Comparison of ENCODE assay signal across 23 mouse cellular contexts in genomic region chr17:29990845-29991244, GRCm38 (mm10). TPM values are rescaled to one million over a fixed set of nuclear protein-coding genes. Genes with fewer than 3 reads are reported as not detected.
DNase-seq lines count a peak whose midpoint lies in the region; ATAC-seq and TF ChIP-seq lines count a peak whose summit lies in the region.
"Had no signal": no experiment of that assay in that cellular context is flagged by ENCODE, and none has a peak within 500 bp of the region (broad histone marks: within the 10 kb centered on the region; RNA-seq: fewer than 3 reads in every experiment).

No protein-coding gene starts in this region.

- no peak for TF ChIP-seq POLR2A in MEL (IDR thresholded peaks at IDR 0.05; ENCODE audit: control insufficient read depth in 1 of 2, insufficient read depth in 1 of 2, low read depth in 1 of 2, low read length in 2 of 2, poor library complexity in 1 of 2)

- no peaks in the 10 kb centered on the region for H3K9me3 ChIP-seq in MEL (replicated peaks; ENCODE audit: insufficient read depth, low read length)
- H3K9me3 ChIP-seq: G1E had no signal

- peak overlapping the region; percentile 79 for H3K27ac ChIP-seq in MEL (ENCODE audit: control insufficient read depth, low read depth, low read length)

- no peak for TF ChIP-seq RAD21 in MEL (IDR thresholded peaks at IDR 0.05; ENCODE audit: low read depth, low read length)

- no peak for TF ChIP-seq CTCF in MEL (IDR thresholded peaks at IDR 0.05 in 2 of 3, conservative IDR thresholded peaks at IDR 0.05 in 1 of 3; ENCODE audit: control insufficient read depth in 1 of 3, insufficient read depth in 1 of 3, low read depth in 2 of 3, low read length in 3 of 3, poor library complexity in 1 of 3, severe bottlenecking in 1 of 3)

- H3K36me3 ChIP-seq in MEL (ENCODE audit: control insufficient read depth in 1 of 2, insufficient read depth in 2 of 2, low read length in 2 of 2) = peaks cover 0 to 40% of the 10 kb centered on the region in 2 experiments; a peak in 2 of 4 replicates
- H3K36me3 ChIP-seq: G1E had no signal

- DNase-seq in 416B (ENCODE audit: low read depth) = peak; percentile 68
- peak; percentile 46 for DNase-seq in MEL (ENCODE audit: low read depth, low spot score)
- no peak for DNase-seq in urinary bladder, adult 18-20 months (ENCODE audit: low spot score in 2 of 2)
- no peak for DNase-seq in urinary bladder, postnatal 25 days (ENCODE audit: low spot score)
- DNase-seq in spleen, postnatal 4 days (ENCODE audit: low spot score in 2 of 2) = no peak
- DNase-seq: adrenal gland, adult 2 months; adrenal gland, adult 8-10 months; adrenal gland, postnatal 10 days; adrenal gland, postnatal 14 days; adrenal gland, postnatal 25 days; adrenal gland, postnatal 36 days; B cell, adult 2 months; cerebellum, adult 11 months; cerebellum, adult 11-12 months; cerebellum, adult 18-20 months; cerebellum, adult 2 months; cerebellum, adult 8-10 months had no signal

- TF ChIP-seq EP300 in MEL (IDR thresholded peaks at IDR 0.05; ENCODE audit: low read depth in 1 of 2, low read length in 2 of 2) = peak in 1 of 2 experiments; percentile 54; a peak in 2 of 4 replicates

- no peak overlapping the region for H3K4me3 ChIP-seq in MEL (ENCODE audit: control insufficient read depth in 1 of 2, insufficient read depth in 1 of 2, low read depth in 2 of 2, low read length in 2 of 2)

- no peaks in the 10 kb centered on the region for H3K79me2 ChIP-seq in MEL (ENCODE audit: control insufficient read depth, insufficient read depth, low read length, poor library complexity)

- peak; percentile 75 for ATAC-seq in granulocyte monocyte progenitor cell, adult 5-6 weeks (replicated peaks; ENCODE audit: poor library complexity, severe bottlenecking)
- ATAC-seq: activated CD4-positive, CD25-positive, alpha-beta regulatory T cell, adult 4 months; CD4-positive, CD25-positive, alpha-beta regulatory T cell, adult 4 months; Patski had no signal

- no peaks in the 10 kb centered on the region for H3K27me3 ChIP-seq in MEL (ENCODE audit: control insufficient read depth in 1 of 2, insufficient read depth in 2 of 2, low read length in 2 of 2)
- H3K27me3 ChIP-seq: CH12.LX, Patski had no signal

- H3K9ac ChIP-seq in MEL (ENCODE audit: control insufficient read depth, low read depth, low read length, poor library complexity, severe bottlenecking) = no peak overlapping the region

- peaks cover 25 to 52% of the 10 kb centered on the region in 2 experiments for H3K4me1 ChIP-seq in MEL (ENCODE audit: control insufficient read depth in 1 of 2, insufficient read depth in 2 of 2, low read length in 2 of 2)

TF ChIP-seq in MEL, 35 proteins besides CTCF, POLR2A, EP300 and RAD21:
- no peak for TF ChIP-seq TAL1 (IDR thresholded peaks at IDR 0.05; ENCODE audit: low read length)
- no peak for TF ChIP-seq MAFK (IDR thresholded peaks at IDR 0.05; ENCODE audit: borderline replicate concordance, low read depth, low read length)
- TF ChIP-seq NELFE (IDR thresholded peaks at IDR 0.05; ENCODE audit: low read depth, low read length) = no peak
- no peak for TF ChIP-seq MYB (IDR thresholded peaks at IDR 0.05; ENCODE audit: low read depth, low read length)
- no peak for TF ChIP-seq MAZ (IDR thresholded peaks at IDR 0.05; ENCODE audit: low read depth, low read length)
- TF ChIP-seq MXI1 (IDR thresholded peaks at IDR 0.05; ENCODE audit: low read depth, low read length) = no peak
- TF ChIP-seq ZMIZ1 (IDR thresholded peaks at IDR 0.05; ENCODE audit: low read depth, low read length) = no peak
- no peak for TF ChIP-seq BHLHE40 (IDR thresholded peaks at IDR 0.05; ENCODE audit: borderline replicate concordance, low read depth, low read length)
- TF ChIP-seq NRF1 (IDR thresholded peaks at IDR 0.05; ENCODE audit: insufficient read depth, low read depth, low read length, poor library complexity, severe bottlenecking) = no peak
- no peak for TF ChIP-seq MAX (IDR thresholded peaks at IDR 0.05; ENCODE audit: low read length)
- no peak for TF ChIP-seq POLR2AphosphoS5 (IDR thresholded peaks at IDR 0.05; ENCODE audit: borderline replicate concordance, low read depth, low read length)

RNA-seq across cellular contexts. Expression of gene Zfand3, which starts 13.7 kb away (rescaled TPM):
- total RNA-seq in MEL (2012; rRNA removed) = 28.3 and 31.7 TPM in 2 replicates
- polyA plus RNA-seq in MEL (2012; ENCODE audit: insufficient read depth in 1 of 2, insufficient read length in 2 of 2, low read depth in 1 of 2, low replicate concordance in 2 of 2, missing spikeins in 1 of 2) = 10 to 100 TPM in 1 of 2 experiments, not detected in 1; 48.8 TPM
- 6.7 and 19.3 TPM in 2 replicates for total RNA-seq in granulocyte monocyte progenitor cell, adult 5-6 weeks (2014; fragmentation: Nextera tagmentation)
- 9.1 and 22.3 TPM in 2 replicates for total RNA-seq in granulocyte monocyte progenitor cell, adult 5-6 weeks (2017)

RNA-seq across cellular contexts. Expression of gene Mdga1, which starts 21.0 kb away (rescaled TPM):
- 0.26 and 0.27 TPM in 2 replicates for total RNA-seq in MEL (2012; rRNA removed)
- 1 to 10 TPM in 1 of 2 experiments, not detected in 1; 2.3 TPM for polyA plus RNA-seq in MEL (2012; ENCODE audit: insufficient read depth in 1 of 2, insufficient read length in 2 of 2, low read depth in 1 of 2, low replicate concordance in 2 of 2, missing spikeins in 1 of 2)
- 14.8 and 15.7 TPM in 2 replicates for total RNA-seq in granulocyte monocyte progenitor cell, adult 5-6 weeks (2014; fragmentation: Nextera tagmentation)
- 4.0 and 7.8 TPM in 2 replicates for total RNA-seq in granulocyte monocyte progenitor cell, adult 5-6 weeks (2017)
- polyA plus RNA-seq: activated CD4-positive, CD25-positive, alpha-beta regulatory T cell, adult 4 months; CD4-positive, CD25-positive, alpha-beta regulatory T cell, adult 4 months had no signal

Comparison
In these comparisons a context has a peak if more than half of its experiments do, and no peak if none do; other contexts are left out.
1. DNase-seq: peak in 416B (single experiment) and MEL (single experiment); none in urinary bladder, adult 18-20 months (0 of 2), urinary bladder, postnatal 25 days (single experiment) and spleen, postnatal 4 days (0 of 2).